Mouse (Mus musculus): ENCODE data around the gene Frat1.

Frat1 gene

GRCm38 (mm10) chr19:41829381-41830105 lies at the start of gene Frat1:
Gene Frat1 (plus strand): TSS chr19:41829970.
- DNase-seq: peak; percentile 99

GRCm38 (mm10) chr19:41786896-41787295 lies 42.9 kb upstream of the Frat1 start:
- DNase-seq: no peak

GRCm38 (mm10) chr19:41789110-41789961 lies 40.4 kb upstream of the Frat1 start:
- DNase-seq: no peak

GRCm38 (mm10) chr19:41791384-41791783 lies 38.4 kb upstream of the Frat1 start:
- no peak for DNase-seq

- DNase-seq: no peak
These were observed 36.8 kb upstream of the Frat1 start for GRCm38 (mm10) chr19:41792934-41793486.

GRCm38 (mm10) chr19:41794017-41794416 lies 35.8 kb upstream of the Frat1 start:
- DNase-seq: no peak

GRCm38 (mm10) chr19:41794901-41795300 lies 34.9 kb upstream of the Frat1 start:
- no peak for DNase-seq

GRCm38 (mm10) chr19:41796148-41796760 lies 33.5 kb upstream of the Frat1 start:
- no peak for DNase-seq

- no peak for DNase-seq
These were observed 32.9 kb upstream of the Frat1 start for GRCm38 (mm10) chr19:41796789-41797327.

GRCm38 (mm10) chr19:41797536-41797935 lies 32.2 kb upstream of the Frat1 start:
- DNase-seq: no peak

GRCm38 (mm10) chr19:41800451-41800850 lies 29.3 kb upstream of the Frat1 start:
- DNase-seq: no peak

- no peak for DNase-seq
These were observed 28.6 kb upstream of the Frat1 start for GRCm38 (mm10) chr19:41800986-41801741.

GRCm38 (mm10) chr19:41801742-41802369 lies 27.9 kb upstream of the Frat1 start, which contains the start of gene Arhgap19:
Gene Arhgap19 (minus strand): TSS chr19:41802047.
- peak; percentile 94 for DNase-seq

GRCm38 (mm10) chr19:41803322-41803721 lies 26.4 kb upstream of the Frat1 start:
- DNase-seq: peak; percentile 34

GRCm38 (mm10) chr19:41805831-41806230 lies 23.9 kb upstream of the Frat1 start:
- DNase-seq: no peak

GRCm38 (mm10) chr19:41807497-41807896 lies 22.3 kb upstream of the Frat1 start:
- no peak for DNase-seq

- no peak for DNase-seq
These were observed 21.6 kb upstream of the Frat1 start for GRCm38 (mm10) chr19:41808104-41808634.

- no peak for DNase-seq
These were observed 19.7 kb upstream of the Frat1 start for GRCm38 (mm10) chr19:41810074-41810473.

- no peak for DNase-seq
These were observed 17.2 kb upstream of the Frat1 start for GRCm38 (mm10) chr19:41812525-41812924.

- DNase-seq: no peak
These were observed 16.4 kb upstream of the Frat1 start for GRCm38 (mm10) chr19:41813374-41813773.

GRCm38 (mm10) chr19:41816410-41816809 lies 13.4 kb upstream of the Frat1 start:
- DNase-seq: no peak

All from cerebellum, adult 9-11 months (tissue).